Mouse (Mus musculus) cortical plate, adult 2 months (tissue): ENCODE results near the gene Psap.

Experiments
- CTCF ChIP-seq: fragments of 200-500 bp; IDR thresholded peaks from 2 replicates; pipeline ENCODE4 v1.5.1; 2011; ENCODE audit warnings: mild to moderate bottlenecking, control low read depth, low read length; ENCODE audit not compliant: insufficient read depth; ENCODE audit errors: extremely low read depth
- POLR2A ChIP-seq: fragments of 200-500 bp; IDR thresholded peaks from 2 replicates; pipeline ENCODE4 v1.6.1; 2011; ENCODE audit warnings: mild to moderate bottlenecking, low read length, control low read depth; ENCODE audit not compliant: insufficient read depth; ENCODE audit errors: extremely low read depth

- TF ChIP-seq CTCF (no peak), POLR2A (no peak)
These were observed 12.2 kb upstream of the Psap start for GRCm38 (mm10) chr10:60265252-60265651.
